Mouse (Mus musculus) heart, postnatal 0 days (tissue): ENCODE data around the gene Cul5. TPM values are rescaled to one million over a fixed set of nuclear protein-coding genes. Genes with fewer than 3 reads are reported as not detected.

Experiments
- ATAC-seq: fragments of 200-750 bp; cut with Nextera tagmentation; 2 replicates; pipeline ENCODE4 v1.8.0; 2017; ENCODE audit warnings: low read depth, moderate number of reproducible peaks, moderate library complexity; ENCODE audit not compliant: insufficient read depth
- DNase-seq: peaks from one replicate; pipeline ENCODE4 v3.0.0-alpha.2; 2016; ENCODE audit warnings: low spot score
- H3K27ac ChIP-seq: fragments of 300-500 bp; sonication (generic); 2 replicates; pipeline ENCODE4 v1.5.1; 2014; ENCODE audit warnings: low read depth, mild to moderate bottlenecking
- H3K27me3 ChIP-seq: fragments of 300-500 bp; sonication (generic); 2 replicates; pipeline ENCODE4 v1.6.1; 2014; ENCODE audit warnings: low read length, mixed read lengths; ENCODE audit not compliant: control insufficient read depth, insufficient read depth
- H3K36me3 ChIP-seq: fragments of 300-500 bp; sonication (generic); replicated peaks from 2 replicates; pipeline ENCODE4 v1.6.1; 2014; ENCODE audit warnings: low read length, mixed read lengths; ENCODE audit not compliant: control insufficient read depth, insufficient read depth
- H3K4me1 ChIP-seq: fragments of 300-500 bp; sonication (generic); 2 replicates; pipeline ENCODE4 v1.6.1; 2014; ENCODE audit warnings: antibody characterized with exemption; ENCODE audit not compliant: control insufficient read depth, insufficient read depth
- H3K4me2 ChIP-seq: fragments of 300-500 bp; sonication (generic); 2 replicates; pipeline ENCODE4 v1.6.1; 2014; ENCODE audit warnings: low read depth, mild to moderate bottlenecking, low read length, moderate library complexity
- H3K4me3 ChIP-seq: fragments of 300-500 bp; sonication (generic); 2 replicates; pipeline ENCODE4 v1.5.1; 2014; ENCODE audit warnings: low read depth, low read length
- H3K9ac ChIP-seq: fragments of 300-500 bp; sonication (generic); replicated peaks from 2 replicates; pipeline ENCODE4 v1.6.1; 2014; ENCODE audit warnings: low read depth, low read length, mixed read lengths
- H3K9me3 ChIP-seq: fragments of 300-500 bp; sonication (generic); replicated peaks from 2 replicates; pipeline ENCODE4 v1.6.1; 2016; ENCODE audit warnings: low read length; ENCODE audit not compliant: control insufficient read depth
- CTCF ChIP-seq: IDR thresholded peaks from 2 replicates; pipeline ENCODE4 v1.5.1; 2016; ENCODE audit warnings: antibody characterized with exemption, control low read depth, low read depth
- EP300 ChIP-seq: IDR thresholded peaks from 2 replicates; pipeline ENCODE4 v1.6.1; 2016; ENCODE audit warnings: antibody characterized with exemption, low read depth
- WGBS: fragments of 180-500 bp; shearing (Covaris S2); extraction: QIAGEN DNeasy Blood & Tissue Kit; methylation state at CpG from one replicate; pipeline ENCODE4 v1.1.7; 2014; 5-methylcytosine and 5-hydroxymethylcytosine counted together
- polyA plus RNA-seq: library from polyadenylated mRNA; unstranded; fragments of >200 nt; fragmentation: Nextera tagmentation; extraction: Ambion mirVana; gene quantifications from 2 replicates; pipeline ENCODE4 v1.2.1, GENCODE M21; 2015
- total RNA-seq: library from RNA; depleted of rRNA; stranded (reverse); fragments of >200 nt; gene quantifications from 2 replicates; pipeline ENCODE4 v1.2.3, GENCODE M21; 2014; ENCODE audit warnings: low replicate concordance; rRNA removed

Cul5 gene
- 26.9 and 34.8 TPM in 2 replicates for total RNA-seq
- polyA plus RNA-seq, result 25.9 and 29.7 TPM in 2 replicates

GRCm38 (mm10) chr9:53669680-53670219 lies at the start of gene Cul5:
Gene Cul5, minus strand, starts transcription at chr9:53670014.
- Histone ChIP-seq H3K9ac (no peak within 1 kb of the TSS), H3K4me3 (no peak within 1 kb of the TSS), H3K9me3 (no peaks in the 10 kb centered on the region), H3K4me2 (no peak within 1 kb of the TSS), H3K36me3 (no peaks in the 10 kb centered on the region), H3K4me1 (peaks cover 13% of the 10 kb centered on the region; the same call in 1 of the 2 replicates), H3K27me3 (no peaks in the 10 kb centered on the region), H3K27ac (no peak within 1 kb of the TSS)
- WGBS, result 52% methylated on average over 5 of the region's 5 CpGs
- TF ChIP-seq CTCF, result peak; percentile 27; the same call in 1 of the 2 replicates
- no peak for TF ChIP-seq EP300
- DNase-seq (peak; percentile 15), ATAC-seq (no peak)

DNA sequence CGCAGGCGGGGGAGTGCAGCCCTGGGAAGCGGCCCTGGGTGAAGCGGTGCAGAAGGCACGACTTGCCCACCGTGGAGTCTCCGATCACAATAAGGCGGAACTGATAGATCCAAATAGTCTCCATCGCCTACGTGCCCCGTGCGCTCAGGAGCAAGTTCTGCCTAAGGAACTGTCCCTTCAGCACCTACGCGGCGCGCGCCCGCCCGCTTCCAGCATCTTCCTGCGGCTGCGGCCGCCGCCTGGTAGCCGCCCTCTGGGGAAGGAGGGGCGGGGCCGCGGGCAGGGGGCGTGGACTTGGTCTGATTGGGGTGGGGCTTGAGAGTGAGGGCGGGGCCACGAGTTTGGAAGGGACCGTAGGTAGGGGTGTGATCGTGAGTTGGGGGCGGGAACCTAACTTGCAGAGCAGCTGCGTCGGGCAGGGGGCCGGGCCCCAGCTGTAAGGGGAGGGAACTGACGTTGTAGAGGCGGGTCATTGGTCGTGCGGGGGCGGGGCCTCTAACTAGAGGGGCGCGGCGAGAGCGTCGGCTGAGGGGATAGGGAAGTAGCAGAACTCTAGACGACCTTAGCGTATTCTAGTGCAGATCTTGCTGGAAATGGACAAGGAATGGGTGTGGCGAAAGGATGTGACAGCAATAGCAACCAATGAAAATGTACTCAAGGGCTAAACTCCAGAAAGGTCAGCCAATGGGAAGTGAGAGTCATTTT lies 36.3 kb upstream of the Cul5 start, which contains the start of gene Rab39:
Rab39 (minus strand) TSS at position 241 of the 705 bp plus-strand sequence.
- WGBS, result under 1% methylated on average over 48 of the region's 49 CpGs
- H3K9me3 ChIP-seq, result no peaks in the 10 kb centered on the region
- H3K4me1 ChIP-seq, result no peaks in the 10 kb centered on the region
- peak within 1 kb of the TSS; percentile 55 for H3K4me2 ChIP-seq
- H3K4me3 ChIP-seq, result peak within 1 kb of the TSS; percentile 31
- H3K36me3 ChIP-seq, result no peaks in the 10 kb centered on the region
- ATAC-seq (peak; percentile 87), DNase-seq (peak; percentile 55)
- TF ChIP-seq EP300 (no peak), CTCF (no peak)
- peaks cover 22% of the 10 kb centered on the region for H3K27me3 ChIP-seq
- H3K27ac ChIP-seq, result no peak within 1 kb of the TSS
- H3K9ac ChIP-seq, result no peak within 1 kb of the TSS

DNA sequence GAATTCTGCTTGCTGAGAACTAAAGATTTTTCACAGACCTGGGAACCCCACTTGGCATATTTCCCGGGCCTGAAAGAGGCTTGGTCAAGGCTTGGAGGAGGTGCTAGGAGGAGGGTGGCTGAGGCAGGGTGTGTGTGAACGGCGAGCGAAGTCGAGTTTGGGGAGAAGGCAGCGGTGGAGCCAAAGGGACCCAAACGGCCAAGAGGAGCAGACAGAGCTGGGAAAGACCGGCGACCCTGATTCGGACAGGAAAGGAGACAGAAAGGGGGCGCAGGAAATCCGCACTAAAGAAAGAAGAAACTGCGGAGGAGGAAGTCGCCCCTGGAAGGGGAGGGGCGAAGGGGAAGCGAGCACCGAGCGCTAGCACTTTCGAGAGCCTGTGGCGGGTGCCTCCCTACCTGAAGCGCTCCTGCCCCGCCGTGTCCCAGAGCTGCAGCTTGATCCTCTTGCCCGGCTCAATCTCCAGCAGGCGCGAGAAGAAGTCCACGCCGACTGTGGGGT lies 35.7 kb upstream of the Cul5 start:
- Histone ChIP-seq H3K27ac (no peak overlapping the region), H3K36me3 (no peaks in the 10 kb centered on the region), H3K4me2 (peak overlapping the region; percentile 55), H3K9me3 (no peaks in the 10 kb centered on the region), H3K27me3 (peaks cover 22% of the 10 kb centered on the region), H3K4me3 (peak overlapping the region; percentile 31), H3K9ac (no peak overlapping the region), H3K4me1 (no peaks in the 10 kb centered on the region)
- TF ChIP-seq CTCF (no peak), EP300 (no peak)
- under 1% methylated on average over 28 of the region's 28 CpGs for WGBS
- ATAC-seq, result peak; percentile 40; the same call in 1 of the 2 replicates
- DNase-seq, result no peak

DNA sequence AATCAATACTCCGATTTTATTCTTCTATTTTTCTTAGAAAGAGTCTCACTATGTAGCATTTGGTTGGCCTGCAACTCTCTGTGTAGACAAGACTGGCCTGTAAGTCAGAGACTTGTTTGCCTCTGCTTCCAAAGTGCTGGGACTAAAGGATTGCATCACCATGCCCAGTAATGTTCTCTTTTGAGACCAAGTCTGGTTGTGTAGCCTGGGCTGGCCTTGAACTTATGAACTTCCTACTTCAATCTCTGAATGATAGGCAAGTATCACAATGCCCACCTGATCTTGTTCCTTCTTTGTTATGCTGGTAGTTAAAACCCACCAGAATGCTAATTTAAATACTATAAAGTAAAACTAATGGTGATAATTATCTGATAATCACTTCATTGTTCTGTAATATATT lies 33.2 kb upstream of the Cul5 start:
- ATAC-seq, result no peak

GRCm38 (mm10) chr9:53700496-53700895 lies 30.7 kb upstream of the Cul5 start:
- ATAC-seq, result no peak
- WGBS, result 54% methylated on average over 4 of the region's 4 CpGs

More for the DNA sequence above, 33.2 kb upstream of the Cul5 start:
- no peak overlapping the region for H3K4me2 ChIP-seq
- no peak overlapping the region for H3K4me3 ChIP-seq
- H3K27me3 ChIP-seq, result peaks cover 22% of the 10 kb centered on the region
- no peak for DNase-seq
- H3K36me3 ChIP-seq, result no peaks in the 10 kb centered on the region
- TF ChIP-seq CTCF (no peak), EP300 (no peak)
- no peaks in the 10 kb centered on the region for H3K9me3 ChIP-seq
- no peaks in the 10 kb centered on the region for H3K4me1 ChIP-seq
- no peak overlapping the region for H3K9ac ChIP-seq
- 72% methylated on average over 1 of the region's 1 CpGs for WGBS
- H3K27ac ChIP-seq, result no peak overlapping the region

More at GRCm38 (mm10) chr9:53700496-53700895, 30.7 kb upstream of the Cul5 start:
- Histone ChIP-seq H3K9me3 (no peaks in the 10 kb centered on the region), H3K36me3 (no peaks in the 10 kb centered on the region), H3K4me1 (no peaks in the 10 kb centered on the region), H3K9ac (no peak overlapping the region), H3K27me3 (peaks cover 7% of the 10 kb centered on the region), H3K4me2 (no peak overlapping the region), H3K27ac (no peak overlapping the region), H3K4me3 (no peak overlapping the region)
- no peak for TF ChIP-seq CTCF
- no peak for TF ChIP-seq EP300
- DNase-seq, result no peak
